Mouse (Mus musculus): ENCODE data around the gene Mllt3. TPM values are rescaled to one million over a fixed set of nuclear protein-coding genes. Genes with fewer than 3 reads are reported as not detected.
"Not testable (repeated sequence)": the region's sequence is repeated elsewhere in the genome, so short reads cannot be mapped to it uniquely, and the experiment has no call there.

The Mllt3 gene
- polyA plus RNA-seq, 1 experiment = 23.5 TPM

GRCm38 (mm10) chr4:88015261-88015660, 17.9 kb downstream of the Mllt3 start:
- peak; percentile 25 to 45 for DNase-seq (ENCODE audit: extremely low spot score in 1 of 2, low spot score in 1 of 2)

GRCm38 (mm10) chr4:88012774-88013173, 20.4 kb downstream of the Mllt3 start:
- DNase-seq (ENCODE audit: extremely low spot score in 1 of 2, low spot score in 1 of 2) = no peak

GRCm38 (mm10) chr4:88011870-88012572, 21.1 kb downstream of the Mllt3 start:
- no peak for DNase-seq (ENCODE audit: extremely low spot score in 1 of 2, low spot score in 1 of 2)

- no peak for DNase-seq (ENCODE audit: extremely low spot score in 1 of 2, low spot score in 1 of 2)
Measured at GRCm38 (mm10) chr4:88010441-88010840, 22.7 kb downstream of the Mllt3 start.

- no peak for DNase-seq (ENCODE audit: extremely low spot score in 1 of 2, low spot score in 1 of 2)
Measured at GRCm38 (mm10) chr4:88005801-88006200, 27.4 kb downstream of the Mllt3 start.

- no peak for DNase-seq (ENCODE audit: extremely low spot score in 1 of 2, low spot score in 1 of 2)
Measured at GRCm38 (mm10) chr4:88003159-88003948, 29.8 kb downstream of the Mllt3 start.

GRCm38 (mm10) chr4:87991710-87992109, 41.5 kb downstream of the Mllt3 start:
- no peak for DNase-seq (ENCODE audit: extremely low spot score in 1 of 2, low spot score in 1 of 2)

GRCm38 (mm10) chr4:87990940-87991339, 42.2 kb downstream of the Mllt3 start:
- DNase-seq (ENCODE audit: extremely low spot score in 1 of 2, low spot score in 1 of 2) = no peak

GRCm38 (mm10) chr4:87985281-87985680, 47.9 kb downstream of the Mllt3 start:
- no peak for DNase-seq (ENCODE audit: extremely low spot score in 1 of 2, low spot score in 1 of 2)

- peak; percentile 24 to 64 for DNase-seq (ENCODE audit: extremely low spot score in 1 of 2, low spot score in 1 of 2)
Measured at GRCm38 (mm10) chr4:87984589-87984988, 48.6 kb downstream of the Mllt3 start.

- no peak for DNase-seq (ENCODE audit: extremely low spot score in 1 of 2, low spot score in 1 of 2)
Measured at GRCm38 (mm10) chr4:87984091-87984490, 49.1 kb downstream of the Mllt3 start.

- no peak for DNase-seq (ENCODE audit: extremely low spot score in 1 of 2, low spot score in 1 of 2)
Measured at GRCm38 (mm10) chr4:87982578-87982977, 50.6 kb downstream of the Mllt3 start.

- DNase-seq (ENCODE audit: extremely low spot score in 1 of 2, low spot score in 1 of 2) = no peak
Measured at GRCm38 (mm10) chr4:87977820-87978448, 55.2 kb downstream of the Mllt3 start.

GRCm38 (mm10) chr4:87965836-87966235, 67.3 kb downstream of the Mllt3 start:
- no peak for DNase-seq (ENCODE audit: extremely low spot score in 1 of 2, low spot score in 1 of 2)

GRCm38 (mm10) chr4:87964890-87965289, 68.3 kb downstream of the Mllt3 start:
- DNase-seq (ENCODE audit: extremely low spot score in 1 of 2, low spot score in 1 of 2) = not testable (repeated sequence)

GRCm38 (mm10) chr4:87963773-87964076, 69.4 kb downstream of the Mllt3 start:
- DNase-seq (ENCODE audit: extremely low spot score in 1 of 2, low spot score in 1 of 2) = no peak

GRCm38 (mm10) chr4:87963055-87963772, 70.0 kb downstream of the Mllt3 start:
- no peak for DNase-seq (ENCODE audit: extremely low spot score in 1 of 2, low spot score in 1 of 2)

- no peak for DNase-seq (ENCODE audit: extremely low spot score in 1 of 2, low spot score in 1 of 2)
Measured at GRCm38 (mm10) chr4:87961872-87962271, 71.3 kb downstream of the Mllt3 start.

GRCm38 (mm10) chr4:87957852-87958251, 75.3 kb downstream of the Mllt3 start:
- DNase-seq (ENCODE audit: extremely low spot score in 1 of 2, low spot score in 1 of 2) = no peak

- DNase-seq (ENCODE audit: extremely low spot score in 1 of 2, low spot score in 1 of 2) = no peak
Measured at GRCm38 (mm10) chr4:87957198-87957597, 76.0 kb downstream of the Mllt3 start.

- DNase-seq (ENCODE audit: extremely low spot score in 1 of 2, low spot score in 1 of 2) = no peak
Measured at GRCm38 (mm10) chr4:87955132-87955531, 78.0 kb downstream of the Mllt3 start.
